Mouse (Mus musculus) heart, postnatal 4 days (tissue): Measurements from ENCODE around the gene Smg9. TPM values are rescaled to one million over a fixed set of nuclear protein-coding genes. Genes with fewer than 3 reads are reported as not detected.
"Not testable (repeated sequence)": the region's sequence is repeated elsewhere in the genome, so short reads cannot be mapped to it uniquely, and the experiment has no call there.

Experiments
- DNase-seq: peaks from one replicate; pipeline ENCODE4 v3.0.0; 2021
- total RNA-seq, 2 experiments: library from RNA; stranded (reverse); gene quantifications; 2 replicates each; pipeline ENCODE4 v1.2.3; 2021

The Smg9 gene
- total RNA-seq, 2 experiments from 2014 or later: 15.0 to 15.5 TPM

DNA sequence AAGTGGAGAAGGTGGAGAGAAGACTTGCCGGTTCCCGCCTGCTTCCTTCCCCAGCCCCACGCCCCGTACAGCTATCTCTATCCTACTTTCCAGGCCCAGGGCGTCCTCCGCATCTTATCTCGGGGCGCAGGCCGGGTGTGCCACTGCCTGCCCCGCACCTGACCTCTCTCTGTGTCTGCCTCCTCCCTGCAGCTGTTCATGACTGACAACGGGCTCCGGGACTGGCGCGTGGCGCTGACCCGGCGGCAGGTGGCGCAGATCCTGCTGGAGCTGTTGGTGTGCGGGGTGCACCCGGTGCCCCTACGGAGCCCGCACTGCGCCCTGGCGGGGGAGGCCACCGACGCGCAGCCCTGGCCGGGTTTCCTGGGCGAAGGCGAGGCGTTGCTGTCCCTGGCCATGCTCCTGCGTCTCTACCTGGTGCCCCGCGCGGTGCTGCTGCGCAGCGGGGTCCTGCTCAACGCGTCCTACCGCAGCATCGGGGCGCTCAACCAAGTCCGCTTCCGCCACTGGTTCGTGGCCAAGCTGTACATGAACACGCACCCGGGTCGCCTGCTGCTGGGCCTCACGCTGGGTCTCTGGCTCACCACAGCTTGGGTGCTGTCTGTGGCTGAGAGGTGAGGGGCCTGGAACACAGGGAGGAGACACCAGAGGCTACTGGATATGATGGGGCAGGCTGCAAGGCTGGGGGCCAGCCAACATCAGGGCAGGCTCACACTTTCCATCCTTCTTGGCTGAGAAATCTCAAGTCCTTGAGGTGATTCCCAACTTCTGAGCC, 22.1 kb upstream of the Smg9 start:
- peak; percentile 59 for DNase-seq

DNA sequence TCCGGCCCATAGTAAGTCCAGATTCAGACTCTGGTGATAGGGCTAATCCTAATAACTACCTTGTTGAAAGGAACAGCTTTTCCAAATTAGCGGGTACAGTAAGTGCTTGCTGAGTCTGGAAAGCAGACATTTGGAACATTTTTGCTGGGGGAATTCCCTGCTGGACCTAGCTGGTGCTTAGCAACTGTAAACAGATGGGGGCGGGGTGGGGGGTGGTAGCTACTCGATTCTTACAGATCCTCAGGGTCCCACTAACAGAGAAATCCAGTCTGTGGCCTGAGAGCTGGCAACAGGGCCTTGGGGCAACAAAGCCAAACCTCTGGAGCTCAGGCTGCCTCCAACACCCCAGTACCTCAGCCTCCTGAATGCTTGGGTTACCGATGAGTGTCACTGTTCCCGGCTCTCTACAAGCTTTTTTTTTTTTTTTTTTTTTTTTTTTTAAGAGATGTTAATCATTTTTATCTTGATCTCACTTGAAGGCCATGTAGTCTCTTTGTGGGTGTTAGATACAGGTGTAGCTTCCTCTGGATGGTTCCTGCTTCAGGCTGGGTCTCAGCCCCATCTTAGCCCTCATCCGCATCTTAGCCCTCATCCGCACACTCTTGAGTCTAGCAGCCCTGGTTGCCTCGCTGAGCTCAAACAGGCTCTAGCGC, 21.2 kb upstream of the Smg9 start:
- DNase-seq: no peak

- no peak for DNase-seq
Measured at GRCm38 (mm10) chr7:24379934-24380333, 19.5 kb upstream of the Smg9 start.

GRCm38 (mm10) chr7:24380370-24380769, 19.0 kb upstream of the Smg9 start:
- DNase-seq: no peak

GRCm38 (mm10) chr7:24382730-24383372, 16.6 kb upstream of the Smg9 start:
- DNase-seq: no peak

- DNase-seq: no peak
Measured at GRCm38 (mm10) chr7:24384070-24384469, 15.3 kb upstream of the Smg9 start.

DNA sequence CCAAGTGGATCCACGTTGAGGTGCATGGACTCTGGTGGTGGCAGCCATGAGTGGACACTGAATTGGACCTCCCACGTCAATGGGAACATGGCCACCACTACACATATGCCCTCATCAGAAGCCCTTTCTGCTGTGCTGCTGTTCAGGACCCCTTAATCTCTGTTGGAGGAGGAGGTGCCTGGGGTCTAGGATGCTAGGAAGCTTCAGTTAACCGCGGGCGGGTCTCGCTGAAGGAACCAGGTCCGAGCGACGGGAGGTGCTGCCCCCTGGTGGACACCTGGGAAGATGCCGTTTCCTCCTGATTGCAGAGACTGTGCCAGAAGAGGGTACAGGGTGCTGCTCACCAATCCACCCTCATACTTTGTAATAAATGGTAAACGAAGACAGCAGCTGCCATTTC, 14.6 kb upstream of the Smg9 start:
- DNase-seq: peak; percentile 78

DNA sequence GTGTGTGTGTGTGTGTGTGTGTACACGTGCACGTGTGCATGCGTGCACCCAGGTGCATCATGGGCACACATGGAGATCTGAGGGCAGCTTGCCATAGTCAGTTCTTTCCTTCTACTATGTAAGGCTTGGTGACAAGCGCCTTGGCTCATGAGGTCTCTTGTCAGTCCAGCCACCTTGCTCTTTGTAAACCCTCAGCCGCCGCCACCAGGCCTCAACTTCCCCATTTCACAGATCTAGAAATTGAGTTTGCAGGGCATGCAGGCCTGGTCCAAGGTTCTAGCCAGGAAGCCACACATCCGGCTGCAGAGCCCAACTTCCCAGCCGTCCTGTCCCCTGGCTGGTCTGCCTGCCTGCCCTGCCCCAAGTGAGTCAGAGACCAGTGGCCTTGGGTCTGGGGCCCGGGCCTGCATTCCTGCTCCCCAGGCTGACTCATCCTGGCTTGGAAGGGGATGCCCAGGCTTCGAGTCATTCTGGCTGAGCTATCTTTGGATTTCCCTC, 12.3 kb upstream of the Smg9 start:
- peak; percentile 34 for DNase-seq

GRCm38 (mm10) chr7:24389516-24390187, 9.8 kb upstream of the Smg9 start:
- DNase-seq: no peak

DNA sequence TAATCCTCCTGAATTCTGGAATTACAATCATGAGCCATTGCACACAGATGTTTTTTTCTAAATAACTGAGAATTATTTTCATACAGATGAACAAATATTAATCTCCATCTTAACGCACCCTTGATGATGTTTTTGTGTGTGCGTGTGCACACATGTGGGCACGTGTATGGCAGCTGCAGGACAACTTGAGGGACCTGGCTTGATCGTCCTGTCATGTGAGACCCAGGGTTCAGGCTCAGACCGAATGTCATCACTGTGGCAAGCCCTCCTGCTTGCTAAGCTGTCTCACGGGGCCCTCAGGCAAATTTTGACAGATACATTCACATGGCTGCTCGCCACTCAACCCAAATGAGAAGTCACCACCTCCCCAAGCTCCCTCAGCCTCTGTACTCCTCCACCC, 8.9 kb upstream of the Smg9 start:
- DNase-seq: no peak

DNA sequence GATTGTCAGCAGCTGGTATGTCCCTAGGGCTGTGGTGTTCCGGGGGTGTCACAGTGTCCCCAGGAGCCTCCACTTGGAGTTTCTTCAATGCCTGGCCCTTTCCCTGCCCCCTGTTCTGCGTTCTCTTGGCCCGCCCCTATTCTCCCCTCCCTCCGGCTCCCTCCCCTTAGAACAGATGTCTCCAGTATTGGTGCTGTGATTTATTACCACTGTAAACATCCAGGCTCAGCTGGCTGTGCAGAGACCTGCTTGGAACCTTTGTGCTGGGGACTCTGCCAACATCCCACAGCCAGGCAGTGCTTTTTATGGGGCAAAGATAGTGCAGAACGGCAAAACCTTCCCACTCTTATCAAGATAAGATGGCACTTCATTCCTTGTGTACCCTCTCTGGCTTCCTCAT, 8.3 kb upstream of the Smg9 start:
- DNase-seq: no peak

DNA sequence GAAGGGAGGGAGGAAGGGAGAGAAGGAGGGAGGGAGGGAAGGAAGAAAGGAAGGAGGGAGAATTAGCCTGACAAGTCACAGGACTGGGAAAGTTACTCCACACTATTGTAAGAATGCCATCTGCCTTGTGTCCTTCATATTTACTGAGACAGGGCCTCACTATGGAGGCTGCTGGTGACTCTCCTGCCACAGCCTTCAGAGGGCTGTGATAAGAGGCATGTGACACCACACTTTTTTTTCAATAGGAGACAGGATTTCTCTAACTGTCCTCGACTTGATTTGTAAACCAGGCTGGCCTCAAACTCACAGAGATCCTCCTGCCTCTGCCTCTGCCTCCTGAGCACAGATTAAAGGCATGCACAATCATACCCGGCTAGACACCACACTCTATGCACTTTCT, 7.7 kb upstream of the Smg9 start:
- no peak for DNase-seq

DNA sequence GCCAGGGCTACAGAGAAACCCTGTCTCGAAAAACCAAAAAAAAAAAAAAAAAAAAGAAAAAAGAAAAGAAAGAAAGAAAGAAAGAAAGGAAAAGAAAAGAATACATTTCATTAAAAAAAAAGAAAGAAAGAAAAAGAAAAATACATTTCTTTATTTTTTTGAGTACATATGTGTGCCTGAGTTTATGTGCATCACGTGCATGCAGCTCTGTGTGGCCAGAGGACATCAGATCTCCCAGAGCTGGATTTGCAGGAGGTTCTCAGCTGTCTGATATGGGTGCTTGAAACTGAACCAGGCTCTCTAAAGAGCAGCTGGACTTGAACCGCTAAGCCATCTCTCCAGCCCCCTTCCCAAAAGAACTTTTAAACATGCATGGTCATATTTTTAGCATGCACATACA, 5.4 kb upstream of the Smg9 start:
- no peak for DNase-seq

GRCm38 (mm10) chr7:24394475-24395161, 4.8 kb upstream of the Smg9 start:
- no peak for DNase-seq

- no peak for DNase-seq
Measured at GRCm38 (mm10) chr7:24396832-24397231, 2.6 kb upstream of the Smg9 start.

GRCm38 (mm10) chr7:24398364-24398913, 980 bp upstream of the Smg9 start:
- DNase-seq: no peak

- DNase-seq: no peak
Measured at GRCm38 (mm10) chr7:24400082-24400452, 648 bp downstream of the Smg9 start.

GRCm38 (mm10) chr7:24400489-24400888, 1.1 kb downstream of the Smg9 start:
- DNase-seq: not testable (repeated sequence)

DNA sequence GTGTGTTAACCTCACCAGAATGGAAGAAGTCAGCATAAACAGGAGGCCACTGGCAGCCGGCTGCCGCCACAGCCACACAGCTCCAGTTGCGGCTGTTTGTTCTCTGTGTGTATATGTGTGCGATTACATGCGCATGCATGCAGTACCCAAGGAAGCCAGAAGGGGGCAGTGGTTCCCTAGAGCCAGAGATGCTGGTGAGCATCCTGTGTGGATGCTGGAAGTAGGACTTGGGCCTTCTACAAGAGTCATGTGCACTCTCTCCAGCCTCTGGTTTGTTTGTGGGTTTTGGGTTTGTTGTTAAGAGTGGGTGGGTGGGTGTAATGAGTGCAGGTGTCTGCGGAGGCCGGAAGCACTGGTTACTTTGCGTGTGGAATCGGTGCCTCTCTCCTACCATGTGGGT, 3.4 kb downstream of the Smg9 start:
- no peak for DNase-seq

DNA sequence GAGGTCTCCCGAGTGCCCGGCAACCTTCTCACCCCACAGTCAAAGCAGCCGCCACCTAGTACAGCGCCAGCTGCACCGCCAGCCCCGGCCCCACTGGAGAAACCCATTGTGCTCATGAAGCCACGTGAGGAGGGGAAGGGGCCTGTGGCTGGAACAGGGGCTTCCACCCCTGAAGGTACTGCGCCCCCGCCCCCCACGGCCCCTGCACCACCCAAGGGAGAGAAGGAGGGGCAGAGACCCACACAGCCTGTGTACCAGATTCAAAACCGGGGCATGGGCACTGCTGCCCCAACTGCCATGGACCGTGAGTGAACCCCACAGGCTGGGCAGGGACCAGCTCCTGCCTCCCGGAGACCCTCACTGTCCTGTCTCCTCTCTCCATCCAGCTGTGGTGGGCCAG, 6.2 kb downstream of the Smg9 start:
- no peak for DNase-seq

DNA sequence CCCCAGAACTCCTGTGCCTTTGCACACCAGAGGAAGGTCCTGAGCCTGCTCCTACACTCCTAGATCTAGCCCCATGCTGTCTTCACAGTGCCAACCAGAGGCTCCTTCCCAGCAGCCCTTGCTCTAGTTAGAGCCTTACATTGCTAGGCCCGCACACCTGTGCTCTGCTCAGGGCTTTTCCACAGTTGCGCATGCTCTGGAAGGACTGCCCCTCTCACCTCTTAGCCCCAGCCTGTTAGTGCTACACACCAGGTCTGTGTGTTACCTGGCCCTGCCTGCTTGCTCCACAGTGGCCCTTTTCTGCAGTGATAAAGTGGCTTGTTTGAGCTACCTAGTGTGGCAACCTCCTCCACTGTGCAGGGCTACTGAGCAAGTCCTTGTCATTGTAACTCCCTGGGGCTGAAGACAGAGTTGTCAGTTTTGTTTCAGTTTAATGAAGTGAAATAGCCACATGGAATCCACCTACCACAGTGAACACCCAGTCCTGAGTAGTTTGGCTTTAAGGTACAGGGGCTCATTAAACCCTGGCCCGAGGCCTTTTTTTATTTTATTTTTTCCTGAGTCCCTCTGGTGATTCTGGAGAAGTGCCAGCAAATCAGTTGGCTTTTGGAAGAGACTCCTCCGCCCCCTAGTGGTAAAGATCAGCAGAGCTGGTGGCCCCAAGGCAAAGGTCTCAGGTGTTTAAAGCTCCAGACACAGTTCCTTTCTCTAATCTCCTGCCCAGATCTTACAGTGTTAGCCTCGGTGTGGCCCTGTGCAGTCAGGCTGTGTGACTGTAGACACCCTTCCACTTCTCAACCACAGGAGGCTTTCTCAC, 7.3 kb downstream of the Smg9 start:
- DNase-seq: peak; percentile 81
